Mouse (Mus musculus): Measurements from ENCODE around the gene Olfr1448. TPM values are rescaled to one million over a fixed set of nuclear protein-coding genes. Genes with fewer than 3 reads are reported as not detected.
"Not testable (repeated sequence)": the region's sequence is repeated elsewhere in the genome, so short reads cannot be mapped to it uniquely, and the experiment has no call there.

Gene Olfr1448
- not detected in 2 replicates for polyA plus RNA-seq (2012; ENCODE audit: insufficient read depth, low replicate concordance)

GRCm38 (mm10) chr19:12924319-12924718 is at the start of gene Olfr1448:
Olfr1448 (minus strand) TSS chr19:12924419.
- Histone ChIP-seq H3K4me1 (peaks cover 2% of the 10 kb centered on the region; the same call in 1 of the 2 replicates), H3K9me3 (no peaks in the 10 kb centered on the region), H3K27me3 (replicated peaks) (no peaks in the 10 kb centered on the region), H3K4me3 (replicated peaks) (no peak within 1 kb of the TSS), H3K36me3 (replicated peaks; ENCODE audit: low read length) (no peaks in the 10 kb centered on the region)
- no peak for TF ChIP-seq GATA1 (IDR thresholded peaks at IDR 0.05; ENCODE audit: borderline replicate concordance, low read length)
- TF ChIP-seq FLI1 (IDR thresholded peaks at IDR 0.05; ENCODE audit: low read length): no peak

GRCm38 (mm10) chr19:12970082-12970481 is 45.9 kb upstream of the Olfr1448 start:
- H3K27me3 ChIP-seq (replicated peaks): not testable (repeated sequence)

GRCm38 (mm10) chr19:12949958-12950357 is 25.7 kb upstream of the Olfr1448 start, which contains the start of gene Olfr1450:
Olfr1450 (plus strand) TSS chr19:12950258.
- no peak for TF ChIP-seq GATA1 (IDR thresholded peaks at IDR 0.05; ENCODE audit: borderline replicate concordance, low read length)
- no peak for TF ChIP-seq FLI1 (IDR thresholded peaks at IDR 0.05; ENCODE audit: low read length)
- Histone ChIP-seq H3K27me3 (replicated peaks) (no peaks in the 10 kb centered on the region), H3K4me3 (replicated peaks) (no peak within 1 kb of the TSS), H3K4me1 (no peaks in the 10 kb centered on the region), H3K36me3 (replicated peaks; ENCODE audit: low read length) (no peaks in the 10 kb centered on the region), H3K9me3 (0 out of 2 replicates have a peak, but pooled peaks cover 3% of the 10 kb centered on the region)

More at GRCm38 (mm10) chr19:12970082-12970481, 45.9 kb upstream of the Olfr1448 start:
- H3K9me3 ChIP-seq: peaks cover 12% of the 10 kb centered on the region
- not testable (repeated sequence) for H3K36me3 ChIP-seq (replicated peaks; ENCODE audit: low read length); H3K4me3 ChIP-seq (replicated peaks); H3K4me1 ChIP-seq

- Histone ChIP-seq H3K4me1 (peaks cover 12% of the 10 kb centered on the region; the same call in 1 of the 2 replicates), H3K36me3 (replicated peaks; ENCODE audit: low read length) (no peaks in the 10 kb centered on the region), H3K4me3 (replicated peaks) (no peak within 1 kb of the TSS), H3K27me3 (replicated peaks) (no peaks in the 10 kb centered on the region), H3K9me3 (no peaks in the 10 kb centered on the region)
- TF ChIP-seq FLI1 (IDR thresholded peaks at IDR 0.05; ENCODE audit: low read length) (no peak), GATA1 (IDR thresholded peaks at IDR 0.05; ENCODE audit: borderline replicate concordance, low read length) (no peak)
Measured at GRCm38 (mm10) chr19:12930540-12930939, 6.3 kb upstream of the Olfr1448 start, which contains the start of gene Olfr1449. Olfr1449 (plus strand) TSS chr19:12930840.

- H3K27me3 ChIP-seq (replicated peaks): no peaks in the 10 kb centered on the region
- no peak within 1 kb of the TSS for H3K4me3 ChIP-seq (replicated peaks)
- H3K36me3 ChIP-seq (replicated peaks; ENCODE audit: low read length): no peaks in the 10 kb centered on the region
- H3K9me3 ChIP-seq: peaks cover 5% of the 10 kb centered on the region
- H3K4me1 ChIP-seq: peaks cover 4% of the 10 kb centered on the region; the same call in 1 of the 2 replicates
- no peak for TF ChIP-seq FLI1 (IDR thresholded peaks at IDR 0.05; ENCODE audit: low read length)
Measured at GRCm38 (mm10) chr19:12903643-12904042, 20.6 kb downstream of the Olfr1448 start, which contains the start of gene Olfr1447. Olfr1447 (minus strand) TSS chr19:12903743.

- no peaks in the 10 kb centered on the region for H3K36me3 ChIP-seq (replicated peaks; ENCODE audit: low read length)
- H3K27me3 ChIP-seq (replicated peaks): no peaks in the 10 kb centered on the region
- H3K9me3 ChIP-seq: peaks cover under 1% of the 10 kb centered on the region
- H3K4me3 ChIP-seq (replicated peaks): no peak within 1 kb of the TSS
- TF ChIP-seq GATA1 (IDR thresholded peaks at IDR 0.05; ENCODE audit: borderline replicate concordance, low read length) (no peak), FLI1 (IDR thresholded peaks at IDR 0.05; ENCODE audit: low read length) (no peak)
- H3K4me1 ChIP-seq: peaks cover 7% of the 10 kb centered on the region
Measured at GRCm38 (mm10) chr19:12893424-12893823, 30.8 kb downstream of the Olfr1448 start, which contains the start of gene Olfr1446. Olfr1446 (minus strand) TSS chr19:12893524.

- no peak within 1 kb of the TSS for H3K4me3 ChIP-seq (replicated peaks)
- no peaks in the 10 kb centered on the region for H3K9me3 ChIP-seq
- H3K4me1 ChIP-seq: no peaks in the 10 kb centered on the region; the same call in 1 of the 2 replicates
- TF ChIP-seq FLI1 (IDR thresholded peaks at IDR 0.05; ENCODE audit: low read length): no peak
- no peak for TF ChIP-seq GATA1 (IDR thresholded peaks at IDR 0.05; ENCODE audit: borderline replicate concordance, low read length)
- H3K27me3 ChIP-seq (replicated peaks): no peaks in the 10 kb centered on the region
- H3K36me3 ChIP-seq (replicated peaks; ENCODE audit: low read length): no peaks in the 10 kb centered on the region
Measured at GRCm38 (mm10) chr19:12883555-12883954, 40.7 kb downstream of the Olfr1448 start, which contains the start of gene Olfr1445. Olfr1445 (plus strand) TSS chr19:12883855.

Other genes starting within 250 kb of the Olfr1448 start
- gene Olfr1443, start 246.3 kb downstream of the Olfr1448 start, polyA plus RNA-seq (2012; ENCODE audit: insufficient read depth, low replicate concordance): not detected in 2 replicates
- not detected in 2 replicates for gene Keg1, start 228.6 kb downstream of the Olfr1448 start, polyA plus RNA-seq (2012; ENCODE audit: insufficient read depth, low replicate concordance)
- not detected in 2 replicates for gene Cntf, start 158.8 kb downstream of the Olfr1448 start, polyA plus RNA-seq (2012; ENCODE audit: insufficient read depth, low replicate concordance)
- gene Zfp91, start 128.3 kb downstream of the Olfr1448 start, polyA plus RNA-seq (2012; ENCODE audit: insufficient read depth, low replicate concordance): 16.1 and 19.5 TPM in 2 replicates
- gene Lpxn, start 128.2 kb downstream of the Olfr1448 start, polyA plus RNA-seq (2012; ENCODE audit: insufficient read depth, low replicate concordance): 0.27 TPM in 1 of 2 replicates, not detected in the other
- gene Gm5244, start 77.7 kb downstream of the Olfr1448 start, polyA plus RNA-seq (2012; ENCODE audit: insufficient read depth, low replicate concordance): not detected in 2 replicates
- not detected in 2 replicates for gene Olfr1444, start 67.1 kb downstream of the Olfr1448 start, polyA plus RNA-seq (2012; ENCODE audit: insufficient read depth, low replicate concordance)
- gene Olfr1445, start 40.6 kb downstream of the Olfr1448 start, polyA plus RNA-seq (2012; ENCODE audit: insufficient read depth, low replicate concordance): not detected in 2 replicates
- gene Olfr1446, start 30.9 kb downstream of the Olfr1448 start, polyA plus RNA-seq (2012; ENCODE audit: insufficient read depth, low replicate concordance): not detected in 2 replicates
- gene Olfr1447, start 20.7 kb downstream of the Olfr1448 start, polyA plus RNA-seq (2012; ENCODE audit: insufficient read depth, low replicate concordance): not detected in 2 replicates
- not detected in 2 replicates for gene Olfr1449, start 6.4 kb upstream of the Olfr1448 start, polyA plus RNA-seq (2012; ENCODE audit: insufficient read depth, low replicate concordance)
- gene Olfr1450, start 25.8 kb upstream of the Olfr1448 start, polyA plus RNA-seq (2012; ENCODE audit: insufficient read depth, low replicate concordance): not detected in 2 replicates
- gene Olfr1451, start 70.6 kb upstream of the Olfr1448 start, polyA plus RNA-seq (2012; ENCODE audit: insufficient read depth, low replicate concordance): not detected in 2 replicates
- not detected in 2 replicates for gene Olfr1453, start 103.9 kb upstream of the Olfr1448 start, polyA plus RNA-seq (2012; ENCODE audit: insufficient read depth, low replicate concordance)
- not detected in 2 replicates for gene Olfr1454, start 136.2 kb upstream of the Olfr1448 start, polyA plus RNA-seq (2012; ENCODE audit: insufficient read depth, low replicate concordance)
- gene Olfr1457, start 173.5 kb upstream of the Olfr1448 start, polyA plus RNA-seq (2012; ENCODE audit: insufficient read depth, low replicate concordance): not detected in 2 replicates
- not detected in 2 replicates for gene Olfr1458, start 182.4 kb upstream of the Olfr1448 start, polyA plus RNA-seq (2012; ENCODE audit: insufficient read depth, low replicate concordance)
- gene Olfr1459, start 225.1 kb upstream of the Olfr1448 start, polyA plus RNA-seq (2012; ENCODE audit: insufficient read depth, low replicate concordance): 0.06 TPM in 1 of 2 replicates, not detected in the other
- gene Olfr1461, start 238.6 kb upstream of the Olfr1448 start, polyA plus RNA-seq (2012; ENCODE audit: insufficient read depth, low replicate concordance): not detected in 2 replicates

Measured in megakaryocyte, embryonic 14.5 days (primary cell).